ENCODE assay signal across 30 mouse cellular contexts in the genomic region with DNA sequence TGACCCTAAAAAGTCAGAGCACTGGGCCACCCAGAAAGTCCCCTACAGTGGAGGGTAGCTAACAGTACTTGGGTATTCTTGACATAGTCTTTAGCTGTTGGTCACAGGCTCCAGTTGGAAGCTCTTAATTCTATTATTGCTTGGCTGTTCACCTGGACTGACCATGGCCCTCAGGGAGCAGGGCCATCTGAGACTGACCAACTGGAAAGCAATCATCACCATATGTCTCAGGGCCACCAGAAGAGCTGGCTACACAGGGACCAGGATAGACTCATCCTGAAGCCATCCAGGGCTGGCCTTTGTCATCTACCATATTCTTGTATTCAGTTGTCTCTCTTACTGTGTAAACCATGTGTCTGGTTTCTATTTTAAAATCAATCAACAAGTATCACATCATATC. TPM values are rescaled to one million over a fixed set of nuclear protein-coding genes. Genes with fewer than 3 reads are reported as not detected.
DNase-seq lines count a peak whose midpoint lies in the region; TF ChIP-seq lines count a peak whose summit lies in the region.
"Had no signal": no experiment of that assay in that cellular context is flagged by ENCODE, and none has a peak within 500 bp of the region (broad histone marks: within the 10 kb centered on the region; RNA-seq: fewer than 3 reads in every experiment).

No protein-coding gene starts in this region.

- no peak for TF ChIP-seq CTCF in cerebellum, adult 2 months (IDR thresholded peaks at IDR 0.05; ENCODE audit: borderline replicate concordance, insufficient read depth, low read depth, low read length)

- H3K4me3 ChIP-seq in cerebellum, adult 2 months (replicated peaks; ENCODE audit: insufficient read depth, low read depth, low read length) = no peak overlapping the region
- H3K4me3 ChIP-seq: embryonic facial prominence, embryonic 12.5 days; embryonic facial prominence, embryonic 15.5 days; forebrain, embryonic 12.5 days; forebrain, embryonic 15.5 days; heart, adult 2 months; heart, embryonic 10.5 days; heart, embryonic 13.5 days had no signal

- no peak for TF ChIP-seq POLR2A in cerebellum, adult 2 months (IDR thresholded peaks at IDR 0.05; ENCODE audit: borderline replicate concordance, insufficient read depth, low read length)

- H3K4me1 ChIP-seq in cerebellum, adult 2 months (ENCODE audit: control insufficient read depth, insufficient read depth, low read length) = peaks cover 6% of the 10 kb centered on the region
- H3K4me1 ChIP-seq: embryonic facial prominence, embryonic 15.5 days; forebrain, embryonic 12.5 days; forebrain, embryonic 15.5 days had no signal

- no peaks in the 10 kb centered on the region for H3K27me3 ChIP-seq in cerebellum, adult 2 months (ENCODE audit: control insufficient read depth, insufficient read depth, low read length)
- H3K27me3 ChIP-seq: CH12.LX; embryonic facial prominence, embryonic 12.5 days; embryonic facial prominence, embryonic 15.5 days; forebrain, embryonic 15.5 days; Patski had no signal

- peak; percentile 30 for DNase-seq in cerebellum, adult 11 months
- no peak for DNase-seq in cerebellum, postnatal 10 days
- peak; percentile 86 for DNase-seq in brain, adult 2 months (ENCODE audit: low read depth, low spot score)
- peak; percentile 41 to 82 for DNase-seq in cerebellum, adult 2 months
- peak; percentile 71 for DNase-seq in cerebellum, adult 9-11 months
- DNase-seq in adrenal gland, postnatal 4 days (ENCODE audit: low spot score in 2 of 2) = no peak
- no peak for DNase-seq in frontal cortex, postnatal 36 days (ENCODE audit: low spot score in 2 of 2)
- no peak for DNase-seq in left cerebral cortex, postnatal 10 days (ENCODE audit: extremely low spot score in 1 of 2, low spot score in 2 of 2)
- DNase-seq: adrenal gland, postnatal 10 days; B cell, adult 2 months; gastrocnemius, postnatal 10 days; gastrocnemius, postnatal 36 days; heart, adult 2 months; heart, postnatal 14 days; heart, postnatal 4 days; kidney, adult 18-20 months; kidney, adult 9 months had no signal

- H3K27ac ChIP-seq in cerebellum, adult 2 months (ENCODE audit: insufficient read depth, low read length) = no peak overlapping the region
- H3K27ac ChIP-seq: embryonic facial prominence, embryonic 12.5 days; embryonic facial prominence, embryonic 15.5 days; forebrain, embryonic 12.5 days; forebrain, embryonic 15.5 days; heart, adult 2 months; heart, embryonic 10.5 days; heart, embryonic 13.5 days; hindbrain, embryonic 14.5 days; hindbrain, postnatal 0 days had no signal

- intact Hi-C loops in left cerebral cortex, postnatal 10 days (cut with DNase I) = no loop called here

RNA-seq across cellular contexts. Expression of a gene that starts 15.6 kb away (rescaled TPM):
- polyA plus RNA-seq in cerebellum, adult 2 months (2012; rRNA removed) = 33.3 and 35.7 TPM in 2 replicates
- total RNA-seq in adrenal gland, postnatal 4 days (2021) = 1 to 10 TPM; 8.2 to 8.4 TPM
- 1 to 10 TPM; 7.7 to 8.3 TPM for total RNA-seq in left cerebral cortex, postnatal 10 days (2021)
- total RNA-seq: common myeloid progenitor, adult 5-6 weeks; granulocyte monocyte progenitor cell, adult 5-6 weeks had no signal
- polyA plus RNA-seq: G1E, Patski had no signal

Comparison
In these comparisons a context has a peak if more than half of its experiments do, and no peak if none do; other contexts are left out.
1. DNase-seq: peak in cerebellum, adult 11 months (single experiment), brain, adult 2 months (single experiment), cerebellum, adult 2 months (2 of 2) and cerebellum, adult 9-11 months (single experiment); none in cerebellum, postnatal 10 days (0 of 2), adrenal gland, postnatal 4 days (0 of 2), frontal cortex, postnatal 36 days (0 of 2) and left cerebral cortex, postnatal 10 days (0 of 2).